Mouse (Mus musculus): Measurements from ENCODE around the gene Pnpo.

DNA sequence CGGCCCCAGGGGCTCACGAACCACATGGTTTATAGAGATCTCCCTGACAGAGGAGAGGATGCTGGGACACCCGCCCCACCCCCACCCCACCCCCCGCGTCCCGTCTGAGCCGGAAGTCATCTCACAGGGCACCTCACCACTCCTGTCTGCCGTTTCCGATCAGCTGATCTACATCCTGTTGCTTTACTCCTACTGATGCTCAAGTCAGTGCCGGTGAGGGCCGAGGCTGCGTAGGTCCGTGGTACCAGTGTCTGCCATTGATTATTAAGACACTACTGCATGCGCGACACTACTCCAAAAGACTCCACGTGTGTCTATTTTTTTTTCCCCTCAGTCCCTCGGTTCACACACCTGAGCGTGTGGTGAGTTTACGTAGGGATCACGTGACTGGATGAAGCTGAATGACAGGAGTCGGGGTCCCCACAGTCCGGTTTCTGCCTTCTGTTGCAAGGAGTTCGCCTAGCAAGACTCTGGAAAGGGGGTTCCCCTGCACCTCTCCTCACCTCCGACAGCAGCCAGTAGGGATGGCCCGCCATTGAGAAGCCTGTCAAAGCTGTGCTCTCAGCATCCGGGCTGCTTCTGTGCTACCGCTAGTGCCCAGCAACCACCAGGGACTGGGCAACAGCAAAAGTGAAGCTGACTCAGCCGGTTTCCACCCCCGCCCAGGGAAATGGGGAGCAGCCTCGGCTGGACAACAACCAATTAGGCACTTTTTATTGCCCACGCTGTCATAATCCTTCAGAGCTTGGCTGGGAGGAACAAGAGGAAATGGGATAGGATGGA, 44.3 kb upstream of the Pnpo start:
- no peak for TF ChIP-seq ZNF384 (IDR thresholded peaks at IDR 0.05; ENCODE audit: low read depth, low read length)
- peak; percentile 37; the same call in 1 of the 2 replicates for TF ChIP-seq MAFK (IDR thresholded peaks at IDR 0.05; ENCODE audit: insufficient read depth, low read depth, low read length)
- no peak for TF ChIP-seq ZC3H11A (IDR thresholded peaks at IDR 0.05; ENCODE audit: borderline replicate concordance, low read depth, low read length)
- TF ChIP-seq CHD2 (IDR thresholded peaks at IDR 0.05; ENCODE audit: low read depth, low read length): no peak

Measured in ES-E14 (cell line).